Comparison of ENCODE assay signal across 9 mouse cellular contexts in the genomic region with DNA sequence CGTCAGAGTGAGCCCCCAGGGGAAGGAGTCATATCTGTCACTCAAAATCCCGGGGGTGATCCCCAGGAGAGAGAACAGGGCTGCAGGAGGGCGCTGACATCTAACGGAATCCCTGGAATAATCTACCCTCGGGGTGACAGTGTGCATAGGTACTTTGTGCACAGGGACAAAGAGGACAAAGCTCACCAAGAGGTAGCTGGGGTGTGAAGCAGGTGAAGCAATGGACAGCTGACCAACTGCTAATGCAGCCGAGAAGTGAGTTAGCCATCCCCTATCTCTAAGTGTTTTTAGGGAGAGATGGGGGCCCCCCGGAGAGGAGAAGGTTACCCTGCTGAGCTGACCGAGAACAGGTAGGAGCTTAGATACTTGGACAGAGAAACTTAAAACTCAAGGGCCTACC. TPM values are rescaled to one million over a fixed set of nuclear protein-coding genes. Genes with fewer than 3 reads are reported as not detected.
DNase-seq lines count a peak whose midpoint lies in the region; ATAC-seq and TF ChIP-seq lines count a peak whose summit lies in the region.
"Had no signal": no experiment of that assay in that cellular context is flagged by ENCODE, and none has a peak within 500 bp of the region (broad histone marks: within the 10 kb centered on the region; RNA-seq: fewer than 3 reads in every experiment).

No protein-coding gene starts in this region.

- no peak for ATAC-seq in lung, embryonic 14.5 days (ENCODE audit: insufficient read depth)
- ATAC-seq in kidney, postnatal 0 days (replicated peaks; ENCODE audit: low FRiP score, low read depth) = no peak
- no peak for ATAC-seq in neural tube, embryonic 14.5 days (ENCODE audit: low read depth)

- peak overlapping the region; percentile 76 for H3K4me2 ChIP-seq in lung, embryonic 14.5 days
- peak overlapping the region; percentile 85 for H3K4me2 ChIP-seq in kidney, postnatal 0 days (ENCODE audit: low read length)
- peak overlapping the region; percentile 83 for H3K4me2 ChIP-seq in neural tube, embryonic 14.5 days (ENCODE audit: low read depth, low read length)

- H3K27me3 ChIP-seq in lung, embryonic 14.5 days (ENCODE audit: insufficient read depth, low read length) = no peaks in the 10 kb centered on the region
- H3K27me3 ChIP-seq in kidney, postnatal 0 days (ENCODE audit: insufficient read depth, low read length) = no peaks in the 10 kb centered on the region
- no peaks in the 10 kb centered on the region; the same call in 1 of the 2 replicates for H3K27me3 ChIP-seq in neural tube, embryonic 14.5 days (ENCODE audit: control insufficient read depth, insufficient read depth, low read length)

- peak overlapping the region; percentile 85 for H3K4me3 ChIP-seq in lung, embryonic 14.5 days (ENCODE audit: low read depth, low read length)
- peak overlapping the region; percentile 72 for H3K4me3 ChIP-seq in embryonic fibroblast, embryonic 13.5 days (ENCODE audit: insufficient read depth, low read length)
- H3K4me3 ChIP-seq in kidney, postnatal 0 days (replicated peaks; ENCODE audit: low read depth, low read length) = peak overlapping the region; percentile 91
- H3K4me3 ChIP-seq in neural tube, embryonic 14.5 days (ENCODE audit: low read depth, low read length) = peak overlapping the region; percentile 90

- WGBS in lung, embryonic 14.5 days = 18% methylated on average over 8 of the region's 8 CpGs
- WGBS in kidney, postnatal 0 days = 18% methylated on average over 8 of the region's 8 CpGs
- 24% methylated on average over 8 of the region's 8 CpGs for WGBS in neural tube, embryonic 14.5 days

- H3K9ac ChIP-seq in lung, embryonic 14.5 days = peak overlapping the region; percentile 83
- H3K9ac ChIP-seq in kidney, postnatal 0 days (ENCODE audit: low read depth, low read length) = peak overlapping the region; percentile 90
- H3K9ac ChIP-seq in neural tube, embryonic 14.5 days (replicated peaks; ENCODE audit: low read depth, low read length) = peak overlapping the region; percentile 86

- H3K9me3 ChIP-seq in lung, embryonic 14.5 days (ENCODE audit: low read depth, low read length) = no peaks in the 10 kb centered on the region
- H3K9me3 ChIP-seq in kidney, postnatal 0 days (replicated peaks; ENCODE audit: low read length) = no peaks in the 10 kb centered on the region
- H3K9me3 ChIP-seq in neural tube, embryonic 14.5 days (ENCODE audit: control insufficient read depth, low read length) = no peaks in the 10 kb centered on the region

- peaks cover 38% of the 10 kb centered on the region for H3K36me3 ChIP-seq in lung, embryonic 14.5 days (ENCODE audit: insufficient read depth)
- H3K36me3 ChIP-seq in kidney, postnatal 0 days (ENCODE audit: insufficient read depth, low read length) = peaks cover 37% of the 10 kb centered on the region
- peaks cover 34% of the 10 kb centered on the region for H3K36me3 ChIP-seq in neural tube, embryonic 14.5 days (ENCODE audit: control insufficient read depth, insufficient read depth, low read length)

- no peak for TF ChIP-seq POLR2A in embryonic fibroblast, embryonic 13.5 days (IDR thresholded peaks at IDR 0.05; ENCODE audit: low read depth, low read length)

- peak overlapping the region; percentile 71; the same call in 1 of the 2 replicates for H3K27ac ChIP-seq in lung, embryonic 14.5 days (ENCODE audit: low read depth)
- H3K27ac ChIP-seq in embryonic fibroblast, embryonic 13.5 days (ENCODE audit: insufficient read depth, low read length) = no peak overlapping the region
- peak overlapping the region; percentile 92 for H3K27ac ChIP-seq in kidney, postnatal 0 days
- H3K27ac ChIP-seq in neural tube, embryonic 14.5 days (ENCODE audit: low read depth, low read length) = no peak overlapping the region

- H3K4me1 ChIP-seq in lung, embryonic 14.5 days (ENCODE audit: insufficient read depth) = 0 out of 2 replicates have a peak, but pooled peaks cover 3% of the 10 kb centered on the region
- no peaks in the 10 kb centered on the region for H3K4me1 ChIP-seq in embryonic fibroblast, embryonic 13.5 days (ENCODE audit: control insufficient read depth, insufficient read depth, low read length)
- peaks cover 12% of the 10 kb centered on the region for H3K4me1 ChIP-seq in kidney, postnatal 0 days (replicated peaks; ENCODE audit: insufficient read depth, low read length)
- H3K4me1 ChIP-seq in neural tube, embryonic 14.5 days (ENCODE audit: control insufficient read depth, insufficient read depth, low read length) = peaks cover 14% of the 10 kb centered on the region; the same call in 1 of the 2 replicates

- TF ChIP-seq CTCF in lung, embryonic 14.5 days (IDR thresholded peaks at IDR 0.05; ENCODE audit: low read depth) = no peak
- no peak for TF ChIP-seq CTCF in embryonic fibroblast, embryonic 13.5 days (IDR thresholded peaks at IDR 0.05; ENCODE audit: borderline replicate concordance, insufficient read depth, low read length)
- no peak for TF ChIP-seq CTCF in kidney, postnatal 0 days (IDR thresholded peaks at IDR 0.05; ENCODE audit: low read depth)

- DNase-seq in lung, embryonic 14.5 days = no peak
- no peak for DNase-seq in lung, postnatal 25 days (ENCODE audit: low spot score)
- DNase-seq in kidney, postnatal 0 days (ENCODE audit: low spot score) = no peak
- DNase-seq in embryo, embryonic 9.5 days (ENCODE audit: extremely low spot score) = no peak
- no peak for DNase-seq in right cerebral cortex, postnatal 4 days
- DNase-seq in layer of hippocampus, postnatal 36 days = no peak

RNA-seq across cellular contexts. Expression of a gene that starts 1.5 kb away (rescaled TPM):
- 14.2 and 16.9 TPM in 2 replicates for polyA plus RNA-seq in lung, embryonic 14.5 days (2014; fragmentation: Nextera tagmentation; extraction: Ambion mirVana)
- 9.3 and 14.9 TPM in 2 replicates for polyA plus RNA-seq in embryonic fibroblast, embryonic 13.5 days (2011; ENCODE audit: insufficient read length, low read depth, missing spikeins)
- polyA plus RNA-seq in kidney, postnatal 0 days (2015; fragmentation: Nextera tagmentation; extraction: Ambion mirVana) = 12.5 and 12.9 TPM in 2 replicates
- 20.4 and 25.3 TPM in 2 replicates for polyA plus RNA-seq in neural tube, embryonic 14.5 days (2014; fragmentation: Nextera tagmentation; extraction: Ambion mirVana)
- 10 to 100 TPM; 23.9 to 24.2 TPM for total RNA-seq in layer of hippocampus, postnatal 36 days (2021)

RNA-seq across cellular contexts. Expression of a gene that starts 25.5 kb away (rescaled TPM):
- 46.7 and 47.6 TPM in 2 replicates for polyA plus RNA-seq in lung, embryonic 14.5 days (2014; fragmentation: Nextera tagmentation; extraction: Ambion mirVana)
- 34.2 and 34.6 TPM in 2 replicates for polyA plus RNA-seq in embryonic fibroblast, embryonic 13.5 days (2011; ENCODE audit: insufficient read length, low read depth, missing spikeins)
- polyA plus RNA-seq in kidney, postnatal 0 days (2015; fragmentation: Nextera tagmentation; extraction: Ambion mirVana) = 32.4 and 35.3 TPM in 2 replicates
- polyA plus RNA-seq in neural tube, embryonic 14.5 days (2014; fragmentation: Nextera tagmentation; extraction: Ambion mirVana) = 31.2 and 39.6 TPM in 2 replicates
- total RNA-seq in layer of hippocampus, postnatal 36 days (2021) = 10 to 100 TPM; 64.2 to 66.7 TPM

RNA-seq across cellular contexts. Expression of a gene that starts 25.7 kb away (rescaled TPM):
- 8.6 and 9.1 TPM in 2 replicates for polyA plus RNA-seq in lung, embryonic 14.5 days (2014; fragmentation: Nextera tagmentation; extraction: Ambion mirVana)
- polyA plus RNA-seq in embryonic fibroblast, embryonic 13.5 days (2011; ENCODE audit: insufficient read length, low read depth, missing spikeins) = 1.5 and 3.6 TPM in 2 replicates
- polyA plus RNA-seq in kidney, postnatal 0 days (2015; fragmentation: Nextera tagmentation; extraction: Ambion mirVana) = 16.5 and 17.1 TPM in 2 replicates
- 7.8 and 10.6 TPM in 2 replicates for polyA plus RNA-seq in neural tube, embryonic 14.5 days (2014; fragmentation: Nextera tagmentation; extraction: Ambion mirVana)
- 1 to 10 TPM; 8.4 to 8.6 TPM for total RNA-seq in layer of hippocampus, postnatal 36 days (2021)

RNA-seq across cellular contexts. Expression of a gene that starts 41.0 kb away (rescaled TPM):
- 31.3 and 39.3 TPM in 2 replicates for polyA plus RNA-seq in lung, embryonic 14.5 days (2014; fragmentation: Nextera tagmentation; extraction: Ambion mirVana)
- polyA plus RNA-seq in embryonic fibroblast, embryonic 13.5 days (2011; ENCODE audit: insufficient read length, low read depth, missing spikeins) = 29.6 and 31.2 TPM in 2 replicates
- polyA plus RNA-seq in kidney, postnatal 0 days (2015; fragmentation: Nextera tagmentation; extraction: Ambion mirVana) = 28.8 and 32.2 TPM in 2 replicates
- polyA plus RNA-seq in neural tube, embryonic 14.5 days (2014; fragmentation: Nextera tagmentation; extraction: Ambion mirVana) = 62.1 and 69.6 TPM in 2 replicates
- 10 to 100 TPM; 86.3 to 95.5 TPM for total RNA-seq in layer of hippocampus, postnatal 36 days (2021)

RNA-seq across cellular contexts. Expression of a gene that starts 52.9 kb away (rescaled TPM):
- polyA plus RNA-seq in lung, embryonic 14.5 days (2014; fragmentation: Nextera tagmentation; extraction: Ambion mirVana) = 4.0 and 6.3 TPM in 2 replicates
- not detected in 2 replicates for polyA plus RNA-seq in embryonic fibroblast, embryonic 13.5 days (2011; ENCODE audit: insufficient read length, low read depth, missing spikeins)
- polyA plus RNA-seq in kidney, postnatal 0 days (2015; fragmentation: Nextera tagmentation; extraction: Ambion mirVana) = 4.9 and 6.8 TPM in 2 replicates
- polyA plus RNA-seq in neural tube, embryonic 14.5 days (2014; fragmentation: Nextera tagmentation; extraction: Ambion mirVana) = 7.2 TPM in 2 replicates
- 1 to 10 TPM in 1 of 2 experiments, under 1 TPM in 1; 0.38 to 1.2 TPM for total RNA-seq in layer of hippocampus, postnatal 36 days (2021)
- total RNA-seq: adrenal gland, postnatal 36 days had no signal

Comparison
In these comparisons a context has a peak if more than half of its experiments do, and no peak if none do; other contexts are left out.
1. H3K27ac ChIP-seq: peak in lung, embryonic 14.5 days (single experiment) and kidney, postnatal 0 days (single experiment); none in embryonic fibroblast, embryonic 13.5 days (single experiment) and neural tube, embryonic 14.5 days (single experiment).
2. Peak in every context shown above with its lines, with median percentiles within 50 percentile points of each other: H3K4me2 ChIP-seq, H3K4me3 ChIP-seq and H3K9ac ChIP-seq.